Mouse (Mus musculus) testis, adult 2 months (tissue): Measurements from ENCODE around the gene Ubr2.

ENCODE experiments used
- CTCF ChIP-seq: fragments of 200-500 bp; IDR thresholded peaks from 2 replicates; pipeline ENCODE4 v1.5.1; 2012; ENCODE audit warnings: low read depth, mild to moderate bottlenecking, inconsistent platforms, low read length, moderate library complexity; ENCODE audit not compliant: control insufficient read depth, insufficient read depth, insufficient replicate concordance
- POLR2A ChIP-seq: fragments of 200-500 bp; IDR thresholded peaks from 2 replicates; pipeline ENCODE4 v1.6.1; 2012; ENCODE audit warnings: low read depth, mild to moderate bottlenecking, inconsistent platforms, low read length, moderate library complexity; ENCODE audit not compliant: control insufficient read depth

- TF ChIP-seq POLR2A, result no peak
- no peak for TF ChIP-seq CTCF
These were observed 50.1 kb downstream of the Ubr2 start for GRCm38 (mm10) chr17:46960216-46960615.
